Mouse (Mus musculus): ENCODE measurements around the gene Asic2. TPM values are rescaled to one million over a fixed set of nuclear protein-coding genes. Genes with fewer than 3 reads are reported as not detected.

Gene Asic2
- polyA plus RNA-seq, 1 experiment from 2014 or later: 8.7 TPM

DNA sequence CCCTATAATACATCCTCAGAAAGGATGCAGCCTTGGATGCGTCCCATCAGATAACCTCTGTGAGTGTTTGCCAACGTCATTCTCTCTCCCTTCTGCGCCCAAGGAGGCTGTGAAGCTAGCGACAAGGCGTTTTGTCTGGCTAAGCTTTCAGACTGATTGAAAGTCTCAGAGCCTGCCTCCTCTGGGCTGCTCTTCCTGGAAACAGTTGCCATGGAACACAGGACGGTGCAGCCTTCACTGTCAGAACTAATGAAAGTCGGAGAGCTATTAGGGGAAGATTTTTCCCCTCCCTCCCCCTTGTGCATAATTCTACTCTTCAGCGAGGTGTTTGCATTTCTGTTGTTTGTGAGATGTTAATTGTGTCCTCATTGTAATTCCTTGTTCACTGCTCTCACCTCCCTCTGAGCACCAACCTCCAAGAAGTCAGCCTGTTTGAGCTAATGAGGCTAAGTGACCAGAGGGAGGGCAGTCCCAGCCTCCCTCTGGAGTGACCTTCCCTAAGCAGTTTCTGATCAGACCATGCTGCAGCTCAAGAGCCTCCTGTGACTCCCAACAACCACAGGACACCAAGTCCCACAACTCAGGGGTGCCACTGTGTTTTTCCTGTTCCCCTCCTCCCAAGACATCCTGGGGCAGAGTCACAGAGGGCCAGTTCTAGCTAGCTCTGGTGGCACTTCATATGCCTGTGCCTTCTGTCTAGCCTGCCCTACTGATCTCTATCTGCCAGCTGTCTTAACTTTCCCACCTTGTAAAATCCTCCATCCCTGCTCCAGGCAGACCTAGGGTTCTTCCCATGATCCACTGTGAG, 70.5 kb downstream of the Asic2 start:
- H3K9ac ChIP-seq (replicated peaks; ENCODE audit: low read length): no peak overlapping the region

DNA sequence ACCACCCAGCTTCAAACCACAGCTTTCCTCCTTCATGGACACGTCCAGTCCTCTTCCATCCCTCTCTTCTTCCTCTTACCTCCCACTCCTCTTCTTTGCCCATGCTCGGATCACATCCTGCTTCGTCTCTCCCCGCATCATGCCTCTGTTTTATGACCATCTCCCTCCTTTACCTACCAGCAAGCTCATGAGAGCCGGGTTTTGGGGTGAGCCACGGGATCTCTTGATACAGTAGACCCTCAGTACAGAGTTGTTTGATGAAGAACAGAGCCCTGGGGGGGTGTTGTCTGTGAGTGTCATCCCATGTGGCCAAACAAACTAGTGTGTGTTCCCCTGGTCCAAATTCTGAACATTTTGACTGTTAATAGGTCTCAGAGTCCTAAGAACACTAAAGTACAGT, 71.7 kb downstream of the Asic2 start:
- no peaks in the 10 kb centered on the region for H3K36me3 ChIP-seq (ENCODE audit: control insufficient read depth, insufficient read depth, low read length)
- H3K27ac ChIP-seq (replicated peaks; ENCODE audit: low read depth, low read length): no peak overlapping the region; the same call in 1 of the 2 replicates
- peaks cover 17% of the 10 kb centered on the region for H3K4me1 ChIP-seq (ENCODE audit: control insufficient read depth, insufficient read depth, low read length)
- no peak overlapping the region for H3K9ac ChIP-seq (replicated peaks; ENCODE audit: low read length)
- H3K27me3 ChIP-seq (ENCODE audit: control insufficient read depth, insufficient read depth, low read length): no peaks in the 10 kb centered on the region
- H3K4me2 ChIP-seq (ENCODE audit: low read length): no peak overlapping the region
- 89% methylated on average over 6 of the region's 6 CpGs for WGBS
- ATAC-seq (ENCODE audit: low FRiP score, low TSS enrichment) (no peak), DNase-seq (no peak)
- no peak overlapping the region for H3K4me3 ChIP-seq (replicated peaks; ENCODE audit: low read depth, low read length)
- H3K9me3 ChIP-seq (ENCODE audit: control insufficient read depth, low read length): no peaks in the 10 kb centered on the region

More for the DNA sequence above, 70.5 kb downstream of the Asic2 start:
- no peak overlapping the region for H3K4me3 ChIP-seq (replicated peaks; ENCODE audit: low read depth, low read length)
- ATAC-seq (ENCODE audit: low FRiP score, low TSS enrichment) (peak; percentile 31; the same call in 1 of the 2 replicates), DNase-seq (peak; percentile 81)
- no peaks in the 10 kb centered on the region for H3K27me3 ChIP-seq (ENCODE audit: control insufficient read depth, insufficient read depth, low read length)
- peak overlapping the region; percentile 69 for H3K27ac ChIP-seq (replicated peaks; ENCODE audit: low read depth, low read length)
- 1% methylated on average over 8 of the region's 8 CpGs for WGBS
- H3K4me1 ChIP-seq (ENCODE audit: control insufficient read depth, insufficient read depth, low read length): peaks cover 17% of the 10 kb centered on the region
- H3K9me3 ChIP-seq (ENCODE audit: control insufficient read depth, low read length): no peaks in the 10 kb centered on the region
- H3K4me2 ChIP-seq (ENCODE audit: low read length): peak overlapping the region; percentile 18
- no peaks in the 10 kb centered on the region for H3K36me3 ChIP-seq (ENCODE audit: control insufficient read depth, insufficient read depth, low read length)

GRCm38 (mm10) chr11:81871506-81872213, 96.6 kb downstream of the Asic2 start:
- Histone ChIP-seq H3K4me2 (ENCODE audit: low read length) (no peak overlapping the region), H3K4me1 (ENCODE audit: control insufficient read depth, insufficient read depth, low read length) (peaks cover 12% of the 10 kb centered on the region), H3K27ac (replicated peaks; ENCODE audit: low read depth, low read length) (peak overlapping the region; percentile 58), H3K4me3 (replicated peaks; ENCODE audit: low read depth, low read length) (no peak overlapping the region), H3K9ac (replicated peaks; ENCODE audit: low read length) (no peak overlapping the region), H3K27me3 (ENCODE audit: control insufficient read depth, insufficient read depth, low read length) (no peaks in the 10 kb centered on the region), H3K9me3 (ENCODE audit: control insufficient read depth, low read length) (no peaks in the 10 kb centered on the region), H3K36me3 (ENCODE audit: control insufficient read depth, insufficient read depth, low read length) (no peaks in the 10 kb centered on the region)
- ATAC-seq (ENCODE audit: low FRiP score, low TSS enrichment): no peak
- peak; percentile 45 for DNase-seq
- WGBS: 46% methylated on average over 9 of the region's 9 CpGs

- Histone ChIP-seq H3K4me1 (ENCODE audit: control insufficient read depth, insufficient read depth, low read length) (peaks cover 19% of the 10 kb centered on the region), H3K4me3 (replicated peaks; ENCODE audit: low read depth, low read length) (no peak overlapping the region), H3K9me3 (ENCODE audit: control insufficient read depth, low read length) (no peaks in the 10 kb centered on the region), H3K9ac (replicated peaks; ENCODE audit: low read length) (no peak overlapping the region), H3K27ac (replicated peaks; ENCODE audit: low read depth, low read length) (0 out of 2 replicates have a peak overlapping the region, but pooled peaks have one; percentile 2), H3K4me2 (ENCODE audit: low read length) (no peak overlapping the region), H3K36me3 (ENCODE audit: control insufficient read depth, insufficient read depth, low read length) (no peaks in the 10 kb centered on the region), H3K27me3 (ENCODE audit: control insufficient read depth, insufficient read depth, low read length) (no peaks in the 10 kb centered on the region)
- DNase-seq (peak; percentile 37), ATAC-seq (ENCODE audit: low FRiP score, low TSS enrichment) (no peak)
- WGBS: 41% methylated on average over 10 of the region's 10 CpGs
These were observed 102.4 kb downstream of the Asic2 start for GRCm38 (mm10) chr11:81865661-81866382.

DNA sequence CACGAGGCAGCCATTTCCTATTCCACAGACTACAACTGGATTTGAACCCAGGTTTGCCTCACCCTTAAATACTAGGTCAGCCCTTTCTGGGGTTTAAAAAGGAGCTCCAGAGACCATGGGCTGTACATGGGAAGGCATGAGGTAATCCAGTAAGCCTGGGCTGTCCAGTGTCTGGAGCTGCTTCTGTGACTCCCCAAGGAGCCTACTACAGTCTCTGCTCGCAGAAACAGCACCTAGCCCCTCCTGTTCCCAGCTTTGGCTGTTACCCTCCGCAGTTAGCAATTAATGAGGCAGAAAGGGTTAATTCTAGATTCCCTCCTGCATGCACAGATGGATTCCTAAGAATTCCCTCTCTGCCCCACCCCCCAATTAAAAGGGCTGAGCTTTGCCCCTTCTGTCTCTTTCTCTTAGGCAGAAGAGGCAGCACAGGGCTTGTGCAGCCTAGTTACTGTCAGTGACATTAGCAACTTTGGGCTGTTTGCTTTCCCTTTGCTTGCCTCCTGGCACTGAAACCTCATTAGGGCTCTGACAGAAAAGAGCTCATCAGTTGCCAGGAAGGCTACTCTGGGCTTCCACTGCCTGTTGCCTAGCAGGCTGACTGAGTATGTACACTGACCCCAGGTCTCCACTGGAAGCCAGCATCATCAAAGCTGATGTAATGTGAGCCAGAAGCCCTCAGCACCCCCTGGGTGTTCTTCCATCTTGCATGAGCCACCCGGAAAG, 107.8 kb downstream of the Asic2 start, which contains the start of gene 5530401A14Rik:
TSS of gene 5530401A14Rik (plus strand) at position 424 of the 723 bp plus-strand sequence.
- DNase-seq: peak; percentile 75
- Histone ChIP-seq H3K9ac (replicated peaks; ENCODE audit: low read length) (no peak within 1 kb of the TSS), H3K27ac (replicated peaks; ENCODE audit: low read depth, low read length) (peak within 1 kb of the TSS; percentile 49), H3K4me3 (replicated peaks; ENCODE audit: low read depth, low read length) (no peak within 1 kb of the TSS), H3K4me2 (ENCODE audit: low read length) (no peak within 1 kb of the TSS), H3K9me3 (ENCODE audit: control insufficient read depth, low read length) (no peaks in the 10 kb centered on the region), H3K27me3 (ENCODE audit: control insufficient read depth, insufficient read depth, low read length) (no peaks in the 10 kb centered on the region), H3K4me1 (ENCODE audit: control insufficient read depth, insufficient read depth, low read length) (peaks cover 9% of the 10 kb centered on the region; the same call in 1 of the 2 replicates), H3K36me3 (ENCODE audit: control insufficient read depth, insufficient read depth, low read length) (no peaks in the 10 kb centered on the region)
- 27% methylated on average over 4 of the region's 4 CpGs for WGBS
- no peak; the same call in 1 of the 2 replicates for ATAC-seq (ENCODE audit: low FRiP score, low TSS enrichment)

DNA sequence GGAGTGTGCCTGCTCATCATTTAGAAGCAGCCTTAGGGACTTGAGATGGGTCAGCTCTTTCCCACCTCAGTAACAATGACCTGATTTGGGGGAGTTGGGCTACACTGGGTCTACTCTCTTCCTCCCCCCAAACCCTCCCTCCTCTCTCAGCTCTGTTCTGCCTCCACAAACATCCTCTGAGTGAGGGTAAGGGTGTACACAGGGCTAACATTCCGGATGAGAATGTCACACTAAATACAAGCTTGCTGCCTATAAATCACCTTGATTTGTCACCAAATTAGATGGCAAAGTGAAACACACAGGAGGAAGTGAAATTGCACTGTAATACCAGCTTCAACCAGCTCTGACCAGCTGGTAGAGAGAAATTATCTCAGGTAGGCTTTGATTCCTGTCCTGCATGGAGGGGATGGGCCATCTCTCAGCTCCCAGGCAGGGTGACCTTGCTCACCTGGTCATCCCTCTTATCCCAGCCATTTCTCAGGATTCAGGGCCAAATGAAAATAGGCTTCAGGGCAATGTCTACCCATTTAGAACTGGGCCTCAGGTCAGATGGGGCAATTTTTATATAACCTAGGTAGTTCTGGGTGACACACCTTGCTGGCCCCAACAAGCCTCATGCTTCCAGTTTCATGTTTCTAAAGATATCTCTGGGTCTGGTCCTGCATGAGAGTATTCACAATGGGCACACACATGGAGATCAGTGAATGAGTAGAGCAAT, 120.3 kb downstream of the Asic2 start:
- H3K27ac ChIP-seq (replicated peaks; ENCODE audit: low read depth, low read length): no peak overlapping the region
- H3K9me3 ChIP-seq (ENCODE audit: control insufficient read depth, low read length): no peaks in the 10 kb centered on the region
- 89% methylated on average over 1 of the region's 1 CpGs for WGBS
- no peak overlapping the region for H3K9ac ChIP-seq (replicated peaks; ENCODE audit: low read length)
- H3K4me3 ChIP-seq (replicated peaks; ENCODE audit: low read depth, low read length): no peak overlapping the region
- no peak overlapping the region for H3K4me2 ChIP-seq (ENCODE audit: low read length)
- H3K36me3 ChIP-seq (ENCODE audit: control insufficient read depth, insufficient read depth, low read length): no peaks in the 10 kb centered on the region
- DNase-seq: no peak
- H3K4me1 ChIP-seq (ENCODE audit: control insufficient read depth, insufficient read depth, low read length): 0 out of 2 replicates have a peak, but pooled peaks cover 4% of the 10 kb centered on the region
- H3K27me3 ChIP-seq (ENCODE audit: control insufficient read depth, insufficient read depth, low read length): no peaks in the 10 kb centered on the region
- ATAC-seq (ENCODE audit: low FRiP score, low TSS enrichment): no peak

DNA sequence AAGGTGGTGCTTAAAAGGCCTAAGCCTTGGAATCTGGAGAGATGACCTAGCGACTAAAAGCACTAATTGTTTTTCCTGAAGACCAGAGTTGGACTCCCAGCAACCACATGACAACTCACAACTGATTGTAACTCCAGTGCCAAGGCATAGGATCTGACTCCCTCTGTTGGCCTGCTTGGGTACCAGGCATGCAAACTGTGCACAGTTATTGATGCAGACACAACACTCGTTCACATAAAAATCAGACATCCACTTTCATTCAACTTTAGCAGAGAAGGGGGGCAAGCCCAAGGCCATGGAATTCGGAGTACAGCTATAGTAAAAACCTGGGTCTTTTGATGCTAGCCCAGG, 122.6 kb downstream of the Asic2 start:
- WGBS: 72% methylated on average over 3 of the region's 3 CpGs
- ATAC-seq (ENCODE audit: low FRiP score, low TSS enrichment): no peak

More for the DNA sequence above, 122.6 kb downstream of the Asic2 start:
- Histone ChIP-seq H3K9ac (replicated peaks; ENCODE audit: low read length) (no peak overlapping the region), H3K4me3 (replicated peaks; ENCODE audit: low read depth, low read length) (no peak overlapping the region), H3K4me1 (ENCODE audit: control insufficient read depth, insufficient read depth, low read length) (0 out of 2 replicates have a peak, but pooled peaks cover 4% of the 10 kb centered on the region), H3K27me3 (ENCODE audit: control insufficient read depth, insufficient read depth, low read length) (no peaks in the 10 kb centered on the region), H3K9me3 (ENCODE audit: control insufficient read depth, low read length) (no peaks in the 10 kb centered on the region), H3K36me3 (ENCODE audit: control insufficient read depth, insufficient read depth, low read length) (no peaks in the 10 kb centered on the region), H3K27ac (replicated peaks; ENCODE audit: low read depth, low read length) (no peak overlapping the region), H3K4me2 (ENCODE audit: low read length) (no peak overlapping the region)
- peak; percentile 21 for DNase-seq
